Mouse (Mus musculus): ENCODE data around the gene Ssh2. TPM values are rescaled to one million over a fixed set of nuclear protein-coding genes. Genes with fewer than 3 reads are reported as not detected.

The Ssh2 gene
- polyA plus RNA-seq, 1 experiment from 2014 or later = 8.4 TPM

DNA sequence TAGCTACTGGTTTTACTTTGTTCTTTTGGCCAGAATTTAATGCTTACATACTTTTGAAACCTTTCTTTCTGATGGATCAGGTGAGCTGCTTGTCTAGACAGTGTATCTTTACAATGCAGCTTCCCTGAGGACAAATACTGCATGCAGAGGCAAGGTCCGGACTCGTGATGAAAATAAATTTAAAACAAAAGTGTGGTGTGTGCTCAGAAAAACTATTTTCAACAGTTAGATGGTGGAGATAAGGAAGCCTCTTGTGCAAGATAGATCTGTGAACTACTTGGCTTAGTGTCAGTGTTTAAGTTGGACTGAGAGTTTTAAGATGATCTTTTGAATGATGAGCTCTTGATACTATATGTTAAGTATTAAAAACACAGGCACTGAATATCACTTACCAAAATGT is 186.4 kb downstream of the Ssh2 start:
- H3K4me3 ChIP-seq (replicated peaks; ENCODE audit: low read length) = no peak overlapping the region
- no peak overlapping the region for H3K27ac ChIP-seq (ENCODE audit: low read length)
- H3K9ac ChIP-seq (ENCODE audit: low read length) = no peak overlapping the region
- no peak overlapping the region for H3K4me2 ChIP-seq (ENCODE audit: low read depth, low read length)
- H3K36me3 ChIP-seq (ENCODE audit: control insufficient read depth, insufficient read depth, low read length) = no peaks in the 10 kb centered on the region
- no peaks in the 10 kb centered on the region for H3K9me3 ChIP-seq (replicated peaks; ENCODE audit: control insufficient read depth, low read length)
- 56% methylated on average over 2 of the region's 2 CpGs for WGBS
- no peaks in the 10 kb centered on the region for H3K27me3 ChIP-seq (ENCODE audit: control insufficient read depth, insufficient read depth, low read length)
- ATAC-seq (ENCODE audit: insufficient read depth, low FRiP score) = no peak
- H3K4me1 ChIP-seq (ENCODE audit: control insufficient read depth, insufficient read depth, low read length) = no peaks in the 10 kb centered on the region

- H3K27me3 ChIP-seq (ENCODE audit: control insufficient read depth, insufficient read depth, low read length) = no peaks in the 10 kb centered on the region
- no peak overlapping the region for H3K27ac ChIP-seq (ENCODE audit: low read length)
- no peaks in the 10 kb centered on the region for H3K36me3 ChIP-seq (ENCODE audit: control insufficient read depth, insufficient read depth, low read length)
- no peak overlapping the region for H3K4me2 ChIP-seq (ENCODE audit: low read depth, low read length)
- 70% methylated on average over 2 of the region's 2 CpGs for WGBS
- ATAC-seq (ENCODE audit: insufficient read depth, low FRiP score) = no peak
- no peak overlapping the region for H3K4me3 ChIP-seq (replicated peaks; ENCODE audit: low read length)
- peaks cover 7% of the 10 kb centered on the region; the same call in 1 of the 2 replicates for H3K4me1 ChIP-seq (ENCODE audit: control insufficient read depth, insufficient read depth, low read length)
- H3K9me3 ChIP-seq (replicated peaks; ENCODE audit: control insufficient read depth, low read length) = no peaks in the 10 kb centered on the region
- no peak overlapping the region for H3K9ac ChIP-seq (ENCODE audit: low read length)
Observed at GRCm38 (mm10) chr11:77406329-77406728, 190.2 kb downstream of the Ssh2 start.

GRCm38 (mm10) chr11:77409879-77410278 is 193.8 kb downstream of the Ssh2 start:
- H3K27me3 ChIP-seq (ENCODE audit: control insufficient read depth, insufficient read depth, low read length) = no peaks in the 10 kb centered on the region
- H3K4me1 ChIP-seq (ENCODE audit: control insufficient read depth, insufficient read depth, low read length) = peaks cover 7% of the 10 kb centered on the region; the same call in 1 of the 2 replicates
- WGBS = 72% methylated on average over 6 of the region's 6 CpGs
- H3K9me3 ChIP-seq (replicated peaks; ENCODE audit: control insufficient read depth, low read length) = no peaks in the 10 kb centered on the region
- H3K4me2 ChIP-seq (ENCODE audit: low read depth, low read length) = no peak overlapping the region
- H3K9ac ChIP-seq (ENCODE audit: low read length) = no peak overlapping the region
- H3K36me3 ChIP-seq (ENCODE audit: control insufficient read depth, insufficient read depth, low read length) = no peaks in the 10 kb centered on the region
- no peak overlapping the region for H3K27ac ChIP-seq (ENCODE audit: low read length)
- H3K4me3 ChIP-seq (replicated peaks; ENCODE audit: low read length) = no peak overlapping the region
- ATAC-seq (ENCODE audit: insufficient read depth, low FRiP score) = no peak

- H3K36me3 ChIP-seq (ENCODE audit: control insufficient read depth, insufficient read depth, low read length) = no peaks in the 10 kb centered on the region
- H3K9ac ChIP-seq (ENCODE audit: low read length) = no peak overlapping the region
- no peak overlapping the region for H3K27ac ChIP-seq (ENCODE audit: low read length)
- no peaks in the 10 kb centered on the region for H3K27me3 ChIP-seq (ENCODE audit: control insufficient read depth, insufficient read depth, low read length)
- no peaks in the 10 kb centered on the region for H3K9me3 ChIP-seq (replicated peaks; ENCODE audit: control insufficient read depth, low read length)
- no peak for ATAC-seq (ENCODE audit: insufficient read depth, low FRiP score)
- no peak overlapping the region for H3K4me3 ChIP-seq (replicated peaks; ENCODE audit: low read length)
- peaks cover 7% of the 10 kb centered on the region; the same call in 1 of the 2 replicates for H3K4me1 ChIP-seq (ENCODE audit: control insufficient read depth, insufficient read depth, low read length)
- no peak overlapping the region for H3K4me2 ChIP-seq (ENCODE audit: low read depth, low read length)
Observed at GRCm38 (mm10) chr11:77411284-77411683, 195.2 kb downstream of the Ssh2 start.

DNA sequence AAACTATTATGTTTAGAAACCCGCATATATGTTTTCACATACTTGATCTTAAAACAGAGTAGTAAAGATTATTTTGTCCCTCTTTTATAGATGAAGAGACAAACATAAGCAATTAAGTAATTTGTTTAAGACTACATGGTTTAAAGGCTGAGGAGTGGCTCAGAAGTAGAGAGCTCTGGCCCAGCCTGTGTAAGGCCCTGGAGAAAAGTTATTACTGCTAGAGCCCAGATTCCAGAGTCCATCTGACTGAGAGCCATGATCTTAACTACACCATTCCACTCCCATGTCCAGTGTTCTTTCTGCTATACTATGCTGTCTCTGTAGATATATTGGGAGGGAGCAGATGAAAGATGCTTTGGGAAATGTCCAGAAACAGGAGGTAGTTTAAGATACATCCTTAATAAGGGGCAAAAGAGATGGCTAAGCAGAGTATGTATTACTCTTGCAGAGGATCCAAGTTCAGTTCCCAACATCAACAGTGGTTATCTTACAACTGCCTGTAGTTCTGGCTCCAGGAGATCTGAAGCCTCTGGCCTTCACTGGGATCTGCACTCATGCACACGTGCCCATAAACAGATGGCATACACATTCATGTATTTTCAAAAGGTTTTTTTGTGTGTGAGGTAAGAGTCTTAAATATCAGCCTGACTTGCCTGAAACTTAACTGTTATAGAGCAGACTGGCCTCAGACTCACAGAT is 198.2 kb downstream of the Ssh2 start:
- Histone ChIP-seq H3K9ac (ENCODE audit: low read length) (no peak overlapping the region), H3K9me3 (replicated peaks; ENCODE audit: control insufficient read depth, low read length) (no peaks in the 10 kb centered on the region), H3K4me3 (replicated peaks; ENCODE audit: low read length) (no peak overlapping the region), H3K36me3 (ENCODE audit: control insufficient read depth, insufficient read depth, low read length) (no peaks in the 10 kb centered on the region), H3K4me2 (ENCODE audit: low read depth, low read length) (no peak overlapping the region), H3K4me1 (ENCODE audit: control insufficient read depth, insufficient read depth, low read length) (peaks cover 7% of the 10 kb centered on the region; the same call in 1 of the 2 replicates), H3K27ac (ENCODE audit: low read length) (no peak overlapping the region), H3K27me3 (ENCODE audit: control insufficient read depth, insufficient read depth, low read length) (no peaks in the 10 kb centered on the region)
- no peak for ATAC-seq (ENCODE audit: insufficient read depth, low FRiP score)
- 81% methylated on average over 2 of the region's 2 CpGs for WGBS

- Histone ChIP-seq H3K9ac (ENCODE audit: low read length) (no peak overlapping the region), H3K36me3 (ENCODE audit: control insufficient read depth, insufficient read depth, low read length) (no peaks in the 10 kb centered on the region), H3K4me2 (ENCODE audit: low read depth, low read length) (no peak overlapping the region), H3K27me3 (ENCODE audit: control insufficient read depth, insufficient read depth, low read length) (no peaks in the 10 kb centered on the region), H3K9me3 (replicated peaks; ENCODE audit: control insufficient read depth, low read length) (no peaks in the 10 kb centered on the region), H3K4me3 (replicated peaks; ENCODE audit: low read length) (no peak overlapping the region), H3K27ac (ENCODE audit: low read length) (no peak overlapping the region), H3K4me1 (ENCODE audit: control insufficient read depth, insufficient read depth, low read length) (no peaks in the 10 kb centered on the region)
- ATAC-seq (ENCODE audit: insufficient read depth, low FRiP score) = no peak
- WGBS = 80% methylated on average over 4 of the region's 4 CpGs
Observed at GRCm38 (mm10) chr11:77416212-77417000, 200.3 kb downstream of the Ssh2 start.

GRCm38 (mm10) chr11:77418021-77418420 is 201.9 kb downstream of the Ssh2 start:
- no peaks in the 10 kb centered on the region for H3K36me3 ChIP-seq (ENCODE audit: control insufficient read depth, insufficient read depth, low read length)
- WGBS = 79% methylated on average over 4 of the region's 4 CpGs
- no peak overlapping the region for H3K4me2 ChIP-seq (ENCODE audit: low read depth, low read length)
- H3K27me3 ChIP-seq (ENCODE audit: control insufficient read depth, insufficient read depth, low read length) = no peaks in the 10 kb centered on the region
- no peaks in the 10 kb centered on the region for H3K9me3 ChIP-seq (replicated peaks; ENCODE audit: control insufficient read depth, low read length)
- H3K4me3 ChIP-seq (replicated peaks; ENCODE audit: low read length) = no peak overlapping the region
- H3K9ac ChIP-seq (ENCODE audit: low read length) = no peak overlapping the region
- no peak overlapping the region for H3K27ac ChIP-seq (ENCODE audit: low read length)
- no peaks in the 10 kb centered on the region for H3K4me1 ChIP-seq (ENCODE audit: control insufficient read depth, insufficient read depth, low read length)
- no peak for ATAC-seq (ENCODE audit: insufficient read depth, low FRiP score)

DNA sequence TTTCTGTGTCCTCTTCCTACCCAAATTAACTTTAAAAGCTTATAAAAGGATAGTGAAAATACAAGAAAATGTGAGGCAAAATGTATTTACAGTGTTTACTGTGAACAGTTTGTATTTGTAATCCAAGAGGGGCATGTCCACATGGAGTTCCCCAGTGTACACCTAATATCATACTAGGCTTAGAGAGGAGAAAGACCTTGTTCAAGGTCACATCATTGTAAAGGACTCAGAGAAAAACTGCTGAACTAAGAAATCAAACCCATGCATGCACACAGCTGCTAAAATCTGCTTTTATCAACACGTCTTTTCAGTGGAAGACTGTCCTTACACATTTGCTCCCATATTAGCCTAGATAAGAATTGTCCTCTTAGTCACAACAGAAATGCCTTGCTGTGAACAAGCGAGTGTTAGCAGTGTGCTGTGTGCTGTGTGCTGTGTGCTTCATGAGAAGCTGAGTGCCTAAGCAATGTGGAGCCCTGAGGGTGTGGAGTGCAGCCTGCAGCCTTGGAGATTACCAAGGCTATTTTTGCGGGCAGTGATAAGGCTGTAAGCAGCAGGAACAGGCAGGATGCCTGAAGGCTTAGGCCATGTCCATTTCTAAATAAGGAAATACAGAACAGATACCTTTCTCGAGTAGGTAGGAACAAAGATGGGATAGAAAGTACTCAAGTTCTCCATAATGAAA is 207.2 kb downstream of the Ssh2 start:
- Histone ChIP-seq H3K4me3 (replicated peaks; ENCODE audit: low read length) (no peak overlapping the region), H3K27me3 (ENCODE audit: control insufficient read depth, insufficient read depth, low read length) (no peaks in the 10 kb centered on the region), H3K9ac (ENCODE audit: low read length) (no peak overlapping the region), H3K36me3 (ENCODE audit: control insufficient read depth, insufficient read depth, low read length) (no peaks in the 10 kb centered on the region), H3K4me1 (ENCODE audit: control insufficient read depth, insufficient read depth, low read length) (no peaks in the 10 kb centered on the region), H3K9me3 (replicated peaks; ENCODE audit: control insufficient read depth, low read length) (no peaks in the 10 kb centered on the region), H3K4me2 (ENCODE audit: low read depth, low read length) (no peak overlapping the region), H3K27ac (ENCODE audit: low read length) (no peak overlapping the region)
- 64% methylated on average over 4 of the region's 4 CpGs for WGBS
- no peak for ATAC-seq (ENCODE audit: insufficient read depth, low FRiP score)

DNA sequence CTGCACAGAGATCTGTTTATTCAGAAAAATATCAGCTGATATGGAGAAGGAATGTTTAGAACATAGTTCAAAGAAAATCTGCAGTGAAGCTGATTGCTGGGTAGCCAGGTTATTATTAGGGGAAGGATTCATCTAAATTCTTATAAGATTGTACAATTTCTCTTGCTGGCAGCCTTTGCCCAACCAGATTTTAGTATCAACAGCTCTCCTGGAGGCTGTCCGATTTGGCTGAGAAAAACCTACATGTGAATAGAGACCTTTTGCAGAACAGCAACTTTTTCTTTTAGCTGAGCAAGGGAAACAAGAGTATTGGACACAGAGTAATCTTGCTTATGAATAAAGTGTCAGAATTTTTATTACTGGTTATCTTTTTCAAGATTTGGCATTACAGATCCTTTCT is 212.4 kb downstream of the Ssh2 start:
- H3K4me2 ChIP-seq (ENCODE audit: low read depth, low read length) = no peak overlapping the region
- no peaks in the 10 kb centered on the region for H3K4me1 ChIP-seq (ENCODE audit: control insufficient read depth, insufficient read depth, low read length)
- no peaks in the 10 kb centered on the region for H3K9me3 ChIP-seq (replicated peaks; ENCODE audit: control insufficient read depth, low read length)
- no peak overlapping the region for H3K27ac ChIP-seq (ENCODE audit: low read length)
- no peaks in the 10 kb centered on the region for H3K27me3 ChIP-seq (ENCODE audit: control insufficient read depth, insufficient read depth, low read length)
- WGBS = 85% methylated on average over 1 of the region's 1 CpGs
- ATAC-seq (ENCODE audit: insufficient read depth, low FRiP score) = no peak
- no peak overlapping the region for H3K9ac ChIP-seq (ENCODE audit: low read length)
- H3K4me3 ChIP-seq (replicated peaks; ENCODE audit: low read length) = no peak overlapping the region
- no peaks in the 10 kb centered on the region for H3K36me3 ChIP-seq (ENCODE audit: control insufficient read depth, insufficient read depth, low read length)
